Mouse (Mus musculus) T-helper 17 cell (primary cell): ENCODE measurements at regions not wholly inside any gene's neighbourhood (a gene's known extent, or its start where the extent isn't known, plus 50 kb on each side); places are given as distances from the start of the nearest gene placed in this dataset.

Experiments used
- in situ Hi-C, 2 experiments: fragments of 300-600 bp; cut with MboI, MseI; formaldehyde crosslinking; loops; 1 replicate in 1 of 2; 2 replicates in 1 of 2; pipeline ENCODE4 v1.15.1; 2025; ENCODE audit warnings: high pct_unique_total_duplicates in 2 of 2

- in situ Hi-C loops, result no loop called here
Observed at GRCm38 (mm10) chr3:71274287-71275204, 1267.1 kb downstream of the Otol1 start.

- in situ Hi-C loops, result loop anchor here in 1 of 2 experiments (10.0 kb wide), 1 partner anchor 422 kb away; no protein-coding TSS in a partner anchor
Observed at GRCm38 (mm10) chr3:71296541-71296940, 1289.1 kb downstream of the Otol1 start.
